Comparison of ENCODE assay signal across 8 mouse cellular contexts in genomic region chr19:31755929-31756792, GRCm38 (mm10). TPM values are rescaled to one million over a fixed set of nuclear protein-coding genes. Genes with fewer than 3 reads are reported as not detected.
A peak's percentile ranks its signal among the peaks of the same experiment; 100 is the strongest.
DNase-seq lines count a peak whose midpoint lies in the region; ATAC-seq and TF ChIP-seq lines count a peak whose summit lies in the region.

No protein-coding gene starts in this region.

- peak; percentile 75 for TF ChIP-seq CTCF in intestine, postnatal 0 days (IDR thresholded peaks at IDR 0.05; ENCODE audit: low read depth)

- ATAC-seq in common myeloid progenitor, adult 5-6 weeks (replicated peaks; ENCODE audit: low read depth, poor library complexity, severe bottlenecking) = peak; percentile 86
- ATAC-seq in intestine, postnatal 0 days = no peak
- peak; percentile 40; the same call in 1 of the 2 replicates for ATAC-seq in midbrain, embryonic 14.5 days (ENCODE audit: low FRiP score, low TSS enrichment)

- WGBS in intestine, postnatal 0 days = 48% methylated on average over 11 of the region's 11 CpGs
- 43% methylated on average over 11 of the region's 11 CpGs for WGBS in limb, embryonic 10.5 days
- 36% methylated on average over 11 of the region's 11 CpGs for WGBS in midbrain, embryonic 14.5 days

- no peaks in the 10 kb centered on the region for H3K9me3 ChIP-seq in intestine, postnatal 0 days (ENCODE audit: control insufficient read depth)
- H3K9me3 ChIP-seq in limb, embryonic 10.5 days (replicated peaks) = no peaks in the 10 kb centered on the region
- H3K9me3 ChIP-seq in midbrain, embryonic 14.5 days (ENCODE audit: control insufficient read depth, low read length) = no peaks in the 10 kb centered on the region

- H3K36me3 ChIP-seq in intestine, postnatal 0 days (ENCODE audit: control insufficient read depth, insufficient read depth) = no peaks in the 10 kb centered on the region
- H3K36me3 ChIP-seq in limb, embryonic 10.5 days = no peaks in the 10 kb centered on the region
- H3K36me3 ChIP-seq in midbrain, embryonic 14.5 days (ENCODE audit: control insufficient read depth, insufficient read depth, low read length) = no peaks in the 10 kb centered on the region

- no peak overlapping the region for H3K4me3 ChIP-seq in intestine, postnatal 0 days (ENCODE audit: low read depth, low read length)
- H3K4me3 ChIP-seq in limb, embryonic 10.5 days = no peak overlapping the region
- no peak overlapping the region for H3K4me3 ChIP-seq in midbrain, embryonic 14.5 days (replicated peaks; ENCODE audit: low read depth, low read length)

- DNase-seq in urinary bladder, postnatal 14 days (ENCODE audit: low spot score) = peak; percentile 48
- no peak for DNase-seq in urinary bladder, postnatal 4 days (ENCODE audit: low spot score in 2 of 2)
- DNase-seq in heart, adult 18-20 months = peak; percentile 58 to 86
- DNase-seq in limb, embryonic 10.5 days (ENCODE audit: low spot score) = peak; percentile 60
- DNase-seq in midbrain, embryonic 14.5 days = peak; percentile 89
- DNase-seq in thymus, postnatal 4 days = peak; percentile 55

- H3K4me2 ChIP-seq in intestine, postnatal 0 days (replicated peaks; ENCODE audit: low read depth) = no peak overlapping the region
- H3K4me2 ChIP-seq in midbrain, embryonic 14.5 days (ENCODE audit: low read length) = no peak overlapping the region

- H3K27ac ChIP-seq in intestine, postnatal 0 days (ENCODE audit: low read depth, low read length) = no peak overlapping the region
- 0 out of 2 replicates have a peak overlapping the region, but pooled peaks have one; percentile 50 for H3K27ac ChIP-seq in limb, embryonic 10.5 days
- no peak overlapping the region for H3K27ac ChIP-seq in midbrain, embryonic 14.5 days (replicated peaks; ENCODE audit: low read depth, low read length)

- no peak overlapping the region for H3K9ac ChIP-seq in intestine, postnatal 0 days (ENCODE audit: low read depth, low read length)
- no peak overlapping the region for H3K9ac ChIP-seq in midbrain, embryonic 14.5 days (replicated peaks; ENCODE audit: low read length)

- H3K27me3 ChIP-seq in intestine, postnatal 0 days (replicated peaks; ENCODE audit: control insufficient read depth, insufficient read depth, low read length) = no peaks in the 10 kb centered on the region
- H3K27me3 ChIP-seq in limb, embryonic 10.5 days (ENCODE audit: low read depth, poor library complexity, severe bottlenecking) = no peaks in the 10 kb centered on the region
- H3K27me3 ChIP-seq in midbrain, embryonic 14.5 days (ENCODE audit: control insufficient read depth, insufficient read depth, low read length) = peaks cover 6% of the 10 kb centered on the region; the same call in 1 of the 2 replicates

- no peaks in the 10 kb centered on the region for H3K4me1 ChIP-seq in intestine, postnatal 0 days (replicated peaks; ENCODE audit: control insufficient read depth, insufficient read depth, low read length)
- peaks cover 12% of the 10 kb centered on the region for H3K4me1 ChIP-seq in limb, embryonic 10.5 days
- H3K4me1 ChIP-seq in midbrain, embryonic 14.5 days (ENCODE audit: control insufficient read depth, insufficient read depth, low read length) = no peaks in the 10 kb centered on the region

RNA-seq across cellular contexts. Expression of gene Prkg1, which starts 8.7 kb away (rescaled TPM):
- total RNA-seq in common myeloid progenitor, adult 5-6 weeks (2017) = 8.5 and 11.9 TPM in 2 replicates
- 10 to 100 TPM; 11.2 to 11.5 TPM for total RNA-seq in heart, adult 18-20 months (2021)
- polyA plus RNA-seq in intestine, postnatal 0 days (2015; fragmentation: Nextera tagmentation; extraction: Ambion mirVana) = 4.0 and 4.6 TPM in 2 replicates
- 1.4 and 3.4 TPM in 2 replicates for polyA plus RNA-seq in limb, embryonic 10.5 days (2016; fragmentation: Nextera tagmentation; extraction: Ambion mirVana)
- polyA plus RNA-seq in midbrain, embryonic 14.5 days (2014; fragmentation: Nextera tagmentation; extraction: Ambion mirVana) = 3.9 and 5.4 TPM in 2 replicates

Comparison
In these comparisons a context has a peak if more than half of its experiments do, and no peak if none do; other contexts are left out.
1. DNase-seq: peak in urinary bladder, postnatal 14 days (single experiment), heart, adult 18-20 months (2 of 2), limb, embryonic 10.5 days (single experiment), midbrain, embryonic 14.5 days (single experiment) and thymus, postnatal 4 days (single experiment); none in urinary bladder, postnatal 4 days (0 of 2).